Mouse (Mus musculus) intestine, embryonic 14.5 days (tissue): ENCODE data around the gene Hnrnpr. TPM values are rescaled to one million over a fixed set of nuclear protein-coding genes. Genes with fewer than 3 reads are reported as not detected.

Source experiments
- ATAC-seq: fragments of 200-750 bp; cut with Nextera tagmentation; replicated peaks from 2 replicates; pipeline ENCODE4 v1.8.0; 2017; ENCODE audit warnings: low read depth, moderate number of reproducible peaks, moderate TSS enrichment, moderate library complexity; ENCODE audit not compliant: low FRiP score, low TSS enrichment
- DNase-seq: peaks from one replicate; pipeline ENCODE4 v3.0.0-alpha.2; 2018; ENCODE audit warnings: low spot score
- H3K27ac ChIP-seq: fragments of 300-500 bp; sonication (generic); 2 replicates; pipeline ENCODE4 v1.5.1; 2014; ENCODE audit warnings: low read depth, mild to moderate bottlenecking, control low read depth
- H3K27me3 ChIP-seq: fragments of 300-500 bp; sonication (generic); replicated peaks from 2 replicates; pipeline ENCODE4 v1.6.1; 2014; ENCODE audit warnings: low read length, control low read depth; ENCODE audit not compliant: control insufficient read depth, insufficient read depth
- H3K36me3 ChIP-seq: fragments of 300-500 bp; sonication (generic); 2 replicates; pipeline ENCODE4 v1.6.1; 2014; ENCODE audit warnings: low read length, control low read depth; ENCODE audit not compliant: control insufficient read depth, insufficient read depth
- H3K4me1 ChIP-seq: fragments of 300-500 bp; sonication (generic); replicated peaks from 2 replicates; pipeline ENCODE4 v1.6.1; 2014; ENCODE audit warnings: low read length, control low read depth, mixed read lengths; ENCODE audit not compliant: control insufficient read depth, insufficient read depth
- H3K4me2 ChIP-seq: fragments of 300-500 bp; sonication (generic); 2 replicates; pipeline ENCODE4 v1.6.1; 2014; ENCODE audit warnings: low read length
- H3K4me3 ChIP-seq: fragments of 300-500 bp; sonication (generic); 2 replicates; pipeline ENCODE4 v1.5.1; 2014; ENCODE audit warnings: low read depth, low read length, control low read depth, mixed read lengths
- H3K9ac ChIP-seq: fragments of 300-500 bp; sonication (generic); 2 replicates; pipeline ENCODE4 v1.6.1; 2014; ENCODE audit warnings: mild to moderate bottlenecking, low read length
- H3K9me3 ChIP-seq: fragments of 300-500 bp; sonication (generic); 2 replicates; pipeline ENCODE4 v1.6.1; 2016; ENCODE audit warnings: low read length, control low read depth; ENCODE audit not compliant: control insufficient read depth
- WGBS: fragments of 180-500 bp; shearing (Covaris S2); extraction: QIAGEN DNeasy Blood & Tissue Kit; methylation state at CpG from one replicate; pipeline ENCODE4 v1.1.7; 2014; 5-methylcytosine and 5-hydroxymethylcytosine counted together
- polyA plus RNA-seq: library from polyadenylated mRNA; unstranded; fragments of >200 nt; fragmentation: Nextera tagmentation; extraction: Ambion mirVana; gene quantifications from 2 replicates; pipeline ENCODE4 v1.2.1, GENCODE M21; 2014

Gene Hnrnpr
- polyA plus RNA-seq, 1 experiment from 2014 or later, result 128 TPM

DNA sequence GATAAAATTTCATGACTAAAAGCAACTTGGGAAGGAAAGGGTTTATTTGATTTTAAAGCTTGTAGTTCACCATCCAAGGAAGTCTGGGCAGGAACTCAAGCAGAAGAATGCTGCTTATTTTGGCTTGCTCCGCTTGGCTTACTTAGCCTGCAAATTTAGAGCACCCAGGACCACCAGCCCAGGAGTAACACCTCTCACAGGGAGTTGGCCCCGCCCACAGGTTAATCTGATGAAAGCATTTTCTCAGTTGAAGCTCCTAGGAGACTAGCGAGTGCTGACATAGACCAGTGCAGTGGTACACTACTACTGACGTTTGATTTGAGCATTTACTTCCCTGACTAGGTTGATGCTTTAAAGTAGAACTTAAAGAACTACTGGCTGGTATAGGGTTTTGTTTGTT, 26.4 kb downstream of the Hnrnpr start:
- H3K9me3 ChIP-seq, result no peaks in the 10 kb centered on the region
- no peak overlapping the region for H3K4me3 ChIP-seq
- WGBS, result 75% methylated on average over 4 of the region's 4 CpGs
- no peak for ATAC-seq
- H3K27me3 ChIP-seq, result no peaks in the 10 kb centered on the region
- no peak for DNase-seq
- H3K36me3 ChIP-seq, result peaks cover 82% of the 10 kb centered on the region
- no peak overlapping the region for H3K9ac ChIP-seq
- H3K27ac ChIP-seq, result no peak overlapping the region
- H3K4me2 ChIP-seq, result no peak overlapping the region
- no peaks in the 10 kb centered on the region for H3K4me1 ChIP-seq

DNA sequence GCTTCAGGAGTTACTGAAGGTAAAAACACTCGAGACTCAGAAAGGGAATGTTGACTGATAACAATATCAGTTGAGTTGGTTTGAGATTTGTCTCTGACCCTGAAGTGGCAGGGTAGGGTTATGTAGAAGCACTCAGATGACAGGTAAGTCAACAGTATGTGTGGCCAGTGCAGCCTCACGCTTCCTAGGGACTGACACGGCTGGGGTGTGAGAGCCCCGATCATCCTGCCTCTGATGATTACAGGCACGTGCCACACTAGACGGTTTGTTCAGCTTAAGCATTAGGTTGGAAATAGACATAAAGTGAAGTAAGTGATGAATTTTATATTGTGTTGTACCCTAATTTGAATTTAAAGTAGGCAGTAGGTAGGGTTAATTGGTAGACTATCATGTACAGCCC, 38.9 kb downstream of the Hnrnpr start:
- WGBS, result 84% methylated on average over 6 of the region's 6 CpGs
- Histone ChIP-seq H3K4me3 (no peak overlapping the region), H3K9ac (no peak overlapping the region), H3K9me3 (no peaks in the 10 kb centered on the region), H3K4me2 (no peak overlapping the region), H3K36me3 (peaks cover 81% of the 10 kb centered on the region), H3K27ac (no peak overlapping the region), H3K4me1 (no peaks in the 10 kb centered on the region), H3K27me3 (no peaks in the 10 kb centered on the region)
- ATAC-seq, result no peak
- DNase-seq, result no peak

DNA sequence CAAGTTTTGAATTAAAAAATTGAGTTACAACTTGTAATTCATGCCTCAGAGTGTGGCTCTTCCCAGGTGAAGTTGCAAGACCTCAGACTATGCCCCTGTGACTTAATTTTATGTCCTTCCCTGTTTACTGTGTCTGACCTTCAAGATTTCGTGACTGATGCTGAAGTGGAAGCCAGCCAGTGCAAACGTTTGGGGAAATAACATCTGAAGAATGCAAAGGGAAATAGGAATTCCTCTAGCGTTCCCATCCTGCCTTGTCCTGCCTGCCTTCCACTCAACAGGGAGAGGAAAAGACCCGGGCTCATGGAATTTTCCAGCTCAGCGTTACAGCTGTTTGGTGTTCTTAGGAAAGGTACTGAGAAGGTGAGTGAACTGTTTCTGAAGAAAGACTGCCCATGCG, 46.3 kb downstream of the Hnrnpr start:
- Histone ChIP-seq H3K9me3 (no peaks in the 10 kb centered on the region), H3K27me3 (no peaks in the 10 kb centered on the region), H3K36me3 (peaks cover 87% of the 10 kb centered on the region), H3K4me1 (no peaks in the 10 kb centered on the region), H3K27ac (no peak overlapping the region), H3K4me2 (no peak overlapping the region), H3K9ac (no peak overlapping the region), H3K4me3 (no peak overlapping the region)
- 69% methylated on average over 6 of the region's 6 CpGs for WGBS
- ATAC-seq, result no peak
- DNase-seq, result no peak

DNA sequence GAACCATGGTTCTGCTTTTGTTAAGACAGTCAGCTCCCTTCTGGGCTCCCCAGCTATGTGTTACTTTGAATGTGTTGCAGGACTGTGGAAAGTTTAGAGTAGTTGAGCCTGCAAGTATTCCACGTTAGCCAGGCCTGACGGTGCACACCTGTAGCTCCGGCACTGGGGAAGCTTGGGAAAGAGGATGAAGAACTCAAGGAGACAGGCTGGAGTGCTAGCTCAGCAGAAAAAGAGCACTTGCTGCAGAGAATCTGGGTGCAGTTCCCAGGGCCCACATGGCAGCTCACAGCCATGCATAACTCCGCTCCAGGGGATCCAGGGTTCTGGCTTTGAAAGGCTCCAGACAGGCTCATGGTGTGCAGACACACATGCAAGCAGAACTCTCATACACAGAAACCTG, 46.7 kb downstream of the Hnrnpr start:
- Histone ChIP-seq H3K27me3 (no peaks in the 10 kb centered on the region), H3K9ac (no peak overlapping the region), H3K4me3 (no peak overlapping the region), H3K4me2 (no peak overlapping the region), H3K9me3 (no peaks in the 10 kb centered on the region), H3K4me1 (no peaks in the 10 kb centered on the region), H3K36me3 (peaks cover 83% of the 10 kb centered on the region), H3K27ac (no peak overlapping the region)
- 79% methylated on average over 4 of the region's 4 CpGs for WGBS
- ATAC-seq (no peak), DNase-seq (no peak)

DNA sequence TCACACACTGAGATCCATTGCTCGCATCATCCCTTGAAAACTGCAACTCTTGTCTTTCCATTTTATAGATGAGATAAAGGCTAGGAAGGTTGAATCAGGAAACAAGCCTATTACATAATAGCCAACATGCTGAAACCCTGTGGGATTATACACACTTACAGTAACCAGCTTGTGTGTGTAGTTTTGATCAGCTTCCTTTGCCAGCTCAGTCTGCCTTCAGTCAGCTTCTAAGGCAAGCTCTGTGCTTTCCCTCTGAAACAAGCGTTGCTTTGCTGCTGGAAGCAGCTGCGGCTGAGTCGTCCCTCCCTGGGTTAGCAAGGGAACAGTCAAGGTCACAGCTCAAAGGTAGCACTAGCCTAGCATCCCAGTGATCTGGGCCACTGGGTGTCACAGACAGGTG, 57.1 kb downstream of the Hnrnpr start:
- Histone ChIP-seq H3K27me3 (no peaks in the 10 kb centered on the region), H3K27ac (no peak overlapping the region), H3K4me1 (no peaks in the 10 kb centered on the region), H3K9me3 (no peaks in the 10 kb centered on the region), H3K9ac (no peak overlapping the region), H3K4me3 (no peak overlapping the region), H3K36me3 (no peaks in the 10 kb centered on the region), H3K4me2 (no peak overlapping the region)
- WGBS, result 55% methylated on average over 4 of the region's 4 CpGs
- DNase-seq (no peak), ATAC-seq (no peak)

DNA sequence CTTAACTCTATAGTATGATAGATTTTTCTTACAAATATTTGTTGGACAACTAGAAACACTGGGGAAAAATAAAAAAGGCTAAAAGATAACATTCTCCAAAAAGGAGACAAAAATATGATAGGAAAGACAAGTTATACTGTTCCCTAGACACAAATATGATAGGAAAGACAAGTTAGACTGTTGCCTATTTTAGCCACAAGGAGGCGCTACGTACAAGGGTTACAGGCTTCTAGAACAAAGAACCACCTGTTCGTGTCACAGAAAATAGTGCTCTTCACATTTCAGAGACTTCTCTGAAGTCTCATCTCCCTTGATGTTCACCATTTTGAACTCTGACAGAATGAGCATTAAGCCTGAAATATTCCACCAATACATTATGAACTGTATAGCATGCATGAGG, 59.0 kb downstream of the Hnrnpr start:
- H3K9me3 ChIP-seq, result no peaks in the 10 kb centered on the region
- no peak overlapping the region for H3K27ac ChIP-seq
- no peaks in the 10 kb centered on the region for H3K36me3 ChIP-seq
- H3K27me3 ChIP-seq, result no peaks in the 10 kb centered on the region
- DNase-seq (peak; percentile 67), ATAC-seq (no peak)
- H3K9ac ChIP-seq, result no peak overlapping the region
- H3K4me3 ChIP-seq, result no peak overlapping the region
- 0% methylated on average over 3 of the region's 3 CpGs for WGBS
- no peaks in the 10 kb centered on the region for H3K4me1 ChIP-seq
- no peak overlapping the region for H3K4me2 ChIP-seq

DNA sequence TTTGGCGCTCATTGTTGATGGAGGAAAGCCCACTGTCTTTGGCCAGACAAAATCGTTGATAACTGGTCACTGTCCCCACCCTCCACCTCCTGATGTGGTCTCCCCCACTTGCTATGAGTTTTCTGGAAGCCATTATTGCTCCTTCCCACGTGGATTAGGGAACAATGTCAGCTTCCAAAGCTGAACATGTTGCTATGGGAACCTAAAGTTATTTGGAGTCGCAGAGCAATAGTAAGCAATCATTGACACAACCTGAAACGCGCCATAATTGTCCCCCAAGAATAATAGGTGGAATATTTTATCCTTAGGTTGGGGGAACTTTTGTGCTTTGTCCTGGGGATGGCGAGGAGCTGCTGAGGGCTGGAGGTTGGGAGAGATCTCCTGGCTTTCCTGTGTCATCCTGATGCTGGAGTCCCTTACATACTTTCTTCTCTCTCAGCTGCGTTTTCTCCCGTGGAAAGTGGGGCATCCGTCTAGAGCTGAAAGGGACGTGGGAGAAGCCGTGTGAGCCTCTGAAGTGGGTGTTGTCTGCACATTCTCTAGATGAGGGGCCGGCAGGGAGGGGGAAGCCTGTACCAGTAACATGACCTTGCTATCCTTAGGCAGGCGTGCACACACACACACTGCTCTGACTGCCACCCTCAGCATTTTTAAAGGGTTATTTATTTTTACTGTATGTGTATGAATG, 62.9 kb downstream of the Hnrnpr start:
- ATAC-seq (no peak), DNase-seq (no peak)
- WGBS, result 50% methylated on average over 14 of the region's 14 CpGs
- H3K9me3 ChIP-seq, result no peaks in the 10 kb centered on the region
- H3K4me1 ChIP-seq, result no peaks in the 10 kb centered on the region
- no peak overlapping the region for H3K4me2 ChIP-seq
- no peak overlapping the region for H3K9ac ChIP-seq
- no peak overlapping the region for H3K27ac ChIP-seq
- no peaks in the 10 kb centered on the region for H3K27me3 ChIP-seq
- no peaks in the 10 kb centered on the region for H3K36me3 ChIP-seq
- no peak overlapping the region for H3K4me3 ChIP-seq

DNA sequence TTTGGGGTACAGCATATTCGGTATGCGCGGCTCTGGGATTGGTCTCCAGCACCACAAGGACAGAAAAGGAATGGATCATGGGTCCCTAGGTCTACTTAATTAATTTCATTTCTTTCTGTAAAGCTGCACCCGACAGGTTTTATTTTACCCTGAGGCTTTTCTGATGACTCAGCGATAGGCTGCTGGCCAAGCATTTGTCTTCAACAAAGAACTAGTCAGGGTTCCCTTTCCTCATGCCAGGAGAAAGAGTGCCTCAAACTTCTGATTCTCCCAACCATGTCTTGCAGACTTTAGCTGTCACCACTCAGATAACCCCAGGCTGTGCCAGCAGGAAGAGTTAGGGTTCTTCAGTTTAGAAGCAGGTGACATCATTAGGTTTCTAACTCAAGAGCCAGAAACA, 66.3 kb downstream of the Hnrnpr start:
- H3K4me2 ChIP-seq, result no peak overlapping the region
- H3K9ac ChIP-seq, result no peak overlapping the region
- ATAC-seq (no peak), DNase-seq (no peak)
- no peak overlapping the region for H3K27ac ChIP-seq
- H3K4me1 ChIP-seq, result no peaks in the 10 kb centered on the region
- H3K4me3 ChIP-seq, result no peak overlapping the region
- 86% methylated on average over 5 of the region's 5 CpGs for WGBS
- no peaks in the 10 kb centered on the region for H3K9me3 ChIP-seq
- H3K36me3 ChIP-seq, result no peaks in the 10 kb centered on the region
- no peaks in the 10 kb centered on the region for H3K27me3 ChIP-seq

DNA sequence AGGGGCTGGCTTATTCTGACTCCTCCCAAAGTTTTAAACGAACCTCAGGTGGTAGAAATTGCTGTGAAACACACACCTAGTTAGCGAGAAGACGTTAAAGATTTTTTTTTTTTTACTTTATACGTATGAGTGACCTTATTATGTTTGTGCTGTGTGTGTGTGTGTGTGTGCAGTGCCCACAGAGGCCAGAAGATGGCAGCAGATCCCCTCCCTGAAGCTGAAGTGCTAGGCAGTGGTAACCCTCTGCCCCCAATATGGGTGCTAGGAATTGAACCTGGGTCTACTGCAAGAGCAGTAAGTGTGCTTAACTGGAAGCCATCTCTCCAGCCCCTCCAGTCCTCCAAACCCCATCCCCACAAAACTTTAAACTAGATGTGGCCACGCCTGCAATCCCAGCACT, 72.3 kb downstream of the Hnrnpr start:
- no peaks in the 10 kb centered on the region for H3K27me3 ChIP-seq
- no peak overlapping the region for H3K27ac ChIP-seq
- ATAC-seq (no peak), DNase-seq (no peak)
- H3K9me3 ChIP-seq, result no peaks in the 10 kb centered on the region
- WGBS, result 90% methylated on average over 5 of the region's 5 CpGs
- H3K4me1 ChIP-seq, result no peaks in the 10 kb centered on the region
- no peak overlapping the region for H3K4me3 ChIP-seq
- no peak overlapping the region for H3K4me2 ChIP-seq
- no peak overlapping the region for H3K9ac ChIP-seq
- H3K36me3 ChIP-seq, result no peaks in the 10 kb centered on the region
